Mouse (Mus musculus): Measurements from ENCODE around the gene Rnf44. TPM values are rescaled to one million over a fixed set of nuclear protein-coding genes. Genes with fewer than 3 reads are reported as not detected.

Gene Rnf44
- polyA plus RNA-seq, 1 experiment = 43.7 TPM

DNA sequence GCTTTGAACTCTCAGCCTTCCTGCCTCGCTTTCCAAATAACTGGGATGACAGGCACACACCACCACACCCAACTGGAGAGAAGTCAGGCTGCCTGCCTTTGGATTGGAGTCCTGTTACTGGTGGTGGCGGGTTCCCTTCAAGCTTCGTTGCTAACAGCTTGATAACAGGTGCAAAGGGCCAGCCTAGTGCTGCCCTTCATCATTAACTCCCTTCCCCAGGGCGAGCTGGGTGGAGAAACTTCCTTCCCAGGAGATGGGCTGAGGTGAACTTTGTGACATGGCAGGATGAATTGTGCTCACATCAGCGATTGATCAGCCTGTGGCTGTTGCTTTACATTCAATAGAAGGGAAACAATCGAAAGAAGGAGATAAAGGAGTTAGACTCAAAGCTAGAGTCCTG is 11.2 kb upstream of the Rnf44 start:
- TF ChIP-seq POLR2AphosphoS2 (IDR thresholded peaks at IDR 0.05; ENCODE audit: insufficient read length, low read depth) (no peak), TCF3 (IDR thresholded peaks at IDR 0.05; ENCODE audit: insufficient read length, low read depth) (no peak), SRF (IDR thresholded peaks at IDR 0.05; ENCODE audit: control insufficient read depth, insufficient read length, low read depth) (no peak), CEBPB (IDR thresholded peaks at IDR 0.05; ENCODE audit: insufficient read depth, poor library complexity, severe bottlenecking) (no peak), MAX (IDR thresholded peaks at IDR 0.05; ENCODE audit: low read depth) (no peak), MYOG (IDR thresholded peaks at IDR 0.05; ENCODE audit: control insufficient read depth in 1 of 3, insufficient read depth in 1 of 3, insufficient read length in 2 of 3, low read depth in 2 of 3) (no peak), E2F4 (IDR thresholded peaks at IDR 0.05; ENCODE audit: insufficient read depth) (no peak), USF1 (IDR thresholded peaks at IDR 0.05; ENCODE audit: low read depth) (no peak), TCF12 (IDR thresholded peaks at IDR 0.05; ENCODE audit: insufficient read depth, poor library complexity, severe bottlenecking) (no peak), REST (IDR thresholded peaks at IDR 0.05; ENCODE audit: insufficient read depth, insufficient read length) (no peak), MYOD1 (IDR thresholded peaks at IDR 0.05; ENCODE audit: control insufficient read depth in 1 of 3, insufficient read length in 2 of 3, low read depth in 2 of 3) (no peak), POLR2A (IDR thresholded peaks at IDR 0.05; ENCODE audit: insufficient read length, low read depth) (no peak)
- Histone ChIP-seq H3K36me3 (ENCODE audit: control insufficient read depth, insufficient read depth) (no peaks in the 10 kb centered on the region), H3K4me2 (ENCODE audit: low read depth) (no peak overlapping the region), H3K27me3 (ENCODE audit: control insufficient read depth, insufficient read depth, insufficient read length) (peaks cover 57% of the 10 kb centered on the region), H3ac (ENCODE audit: control insufficient read depth, insufficient read length) (no peak overlapping the region), H3K79me2 (ENCODE audit: control insufficient read depth, insufficient read depth) (no peaks in the 10 kb centered on the region), H3K4me3 (no peak overlapping the region)

DNA sequence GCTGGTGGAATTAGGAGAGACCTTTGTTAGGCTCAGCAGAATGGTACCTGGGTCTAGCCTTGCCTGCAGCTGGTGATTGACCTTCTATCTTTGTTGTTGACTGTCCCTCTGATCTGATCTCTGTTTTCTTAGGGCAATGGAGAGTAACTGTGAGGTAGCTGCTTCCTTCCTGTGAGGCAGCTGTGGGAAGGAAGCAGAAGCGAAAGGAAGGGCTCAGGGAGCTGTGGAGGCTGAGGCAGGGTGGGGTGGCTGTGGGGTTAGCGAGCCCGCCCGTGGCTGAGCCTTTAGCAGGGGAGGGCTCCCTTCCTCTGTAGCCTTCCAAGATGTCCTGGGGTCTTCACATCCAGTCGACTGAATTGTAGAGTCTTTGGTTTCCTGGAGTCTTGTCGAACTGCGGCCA is 8.8 kb upstream of the Rnf44 start:
- peaks cover 63% of the 10 kb centered on the region for H3K27me3 ChIP-seq (ENCODE audit: control insufficient read depth, insufficient read depth, insufficient read length)
- H3ac ChIP-seq (ENCODE audit: control insufficient read depth, insufficient read length) = no peak overlapping the region
- no peak overlapping the region for H3K4me2 ChIP-seq (ENCODE audit: low read depth)
- no peaks in the 10 kb centered on the region for H3K36me3 ChIP-seq (ENCODE audit: control insufficient read depth, insufficient read depth)
- no peak overlapping the region for H3K4me3 ChIP-seq
- no peaks in the 10 kb centered on the region for H3K79me2 ChIP-seq (ENCODE audit: control insufficient read depth, insufficient read depth)
- TF ChIP-seq POLR2A (IDR thresholded peaks at IDR 0.05; ENCODE audit: insufficient read length, low read depth) = no peak
- TF ChIP-seq E2F4 (IDR thresholded peaks at IDR 0.05; ENCODE audit: insufficient read depth) = no peak
- TF ChIP-seq POLR2AphosphoS2 (IDR thresholded peaks at IDR 0.05; ENCODE audit: insufficient read length, low read depth) = no peak
- TF ChIP-seq MYOG (IDR thresholded peaks at IDR 0.05; ENCODE audit: control insufficient read depth in 1 of 3, insufficient read depth in 1 of 3, insufficient read length in 2 of 3, low read depth in 2 of 3) = no peak
- TF ChIP-seq MAX (IDR thresholded peaks at IDR 0.05; ENCODE audit: low read depth) = no peak
- TF ChIP-seq SRF (IDR thresholded peaks at IDR 0.05; ENCODE audit: control insufficient read depth, insufficient read length, low read depth) = no peak
- no peak for TF ChIP-seq CEBPB (IDR thresholded peaks at IDR 0.05; ENCODE audit: insufficient read depth, poor library complexity, severe bottlenecking)
- no peak for TF ChIP-seq REST (IDR thresholded peaks at IDR 0.05; ENCODE audit: insufficient read depth, insufficient read length)
- TF ChIP-seq USF1 (IDR thresholded peaks at IDR 0.05; ENCODE audit: low read depth) = no peak
- no peak for TF ChIP-seq TCF12 (IDR thresholded peaks at IDR 0.05; ENCODE audit: insufficient read depth, poor library complexity, severe bottlenecking)
- TF ChIP-seq TCF3 (IDR thresholded peaks at IDR 0.05; ENCODE audit: insufficient read length, low read depth) = no peak
- no peak for TF ChIP-seq MYOD1 (IDR thresholded peaks at IDR 0.05; ENCODE audit: control insufficient read depth in 1 of 3, insufficient read length in 2 of 3, low read depth in 2 of 3)

GRCm38 (mm10) chr13:54701243-54701642 is 7.5 kb upstream of the Rnf44 start, which contains the start of gene Cdhr2:
Gene Cdhr2, plus strand, starts transcription at chr13:54701461.
- H3K79me2 ChIP-seq (ENCODE audit: control insufficient read depth, insufficient read depth) = no peaks in the 10 kb centered on the region
- no peak within 1 kb of the TSS for H3ac ChIP-seq (ENCODE audit: control insufficient read depth, insufficient read length)
- no peak within 1 kb of the TSS for H3K4me3 ChIP-seq
- TF ChIP-seq POLR2AphosphoS2 (IDR thresholded peaks at IDR 0.05; ENCODE audit: insufficient read length, low read depth) (no peak), REST (IDR thresholded peaks at IDR 0.05; ENCODE audit: insufficient read depth, insufficient read length) (no peak), TCF12 (IDR thresholded peaks at IDR 0.05; ENCODE audit: insufficient read depth, poor library complexity, severe bottlenecking) (no peak), TCF3 (IDR thresholded peaks at IDR 0.05; ENCODE audit: insufficient read length, low read depth) (no peak), USF1 (IDR thresholded peaks at IDR 0.05; ENCODE audit: low read depth) (no peak), SRF (IDR thresholded peaks at IDR 0.05; ENCODE audit: control insufficient read depth, insufficient read length, low read depth) (no peak), E2F4 (IDR thresholded peaks at IDR 0.05; ENCODE audit: insufficient read depth) (no peak), CEBPB (IDR thresholded peaks at IDR 0.05; ENCODE audit: insufficient read depth, poor library complexity, severe bottlenecking) (no peak), POLR2A (IDR thresholded peaks at IDR 0.05; ENCODE audit: insufficient read length, low read depth) (no peak), MYOG (IDR thresholded peaks at IDR 0.05; ENCODE audit: control insufficient read depth in 1 of 3, insufficient read depth in 1 of 3, insufficient read length in 2 of 3, low read depth in 2 of 3) (no peak), MYOD1 (IDR thresholded peaks at IDR 0.05; ENCODE audit: control insufficient read depth in 1 of 3, insufficient read length in 2 of 3, low read depth in 2 of 3) (no peak), MAX (IDR thresholded peaks at IDR 0.05; ENCODE audit: low read depth) (no peak)
- peaks cover 50% of the 10 kb centered on the region for H3K27me3 ChIP-seq (ENCODE audit: control insufficient read depth, insufficient read depth, insufficient read length)
- H3K36me3 ChIP-seq (ENCODE audit: control insufficient read depth, insufficient read depth) = no peaks in the 10 kb centered on the region
- no peak within 1 kb of the TSS for H3K4me2 ChIP-seq (ENCODE audit: low read depth)

DNA sequence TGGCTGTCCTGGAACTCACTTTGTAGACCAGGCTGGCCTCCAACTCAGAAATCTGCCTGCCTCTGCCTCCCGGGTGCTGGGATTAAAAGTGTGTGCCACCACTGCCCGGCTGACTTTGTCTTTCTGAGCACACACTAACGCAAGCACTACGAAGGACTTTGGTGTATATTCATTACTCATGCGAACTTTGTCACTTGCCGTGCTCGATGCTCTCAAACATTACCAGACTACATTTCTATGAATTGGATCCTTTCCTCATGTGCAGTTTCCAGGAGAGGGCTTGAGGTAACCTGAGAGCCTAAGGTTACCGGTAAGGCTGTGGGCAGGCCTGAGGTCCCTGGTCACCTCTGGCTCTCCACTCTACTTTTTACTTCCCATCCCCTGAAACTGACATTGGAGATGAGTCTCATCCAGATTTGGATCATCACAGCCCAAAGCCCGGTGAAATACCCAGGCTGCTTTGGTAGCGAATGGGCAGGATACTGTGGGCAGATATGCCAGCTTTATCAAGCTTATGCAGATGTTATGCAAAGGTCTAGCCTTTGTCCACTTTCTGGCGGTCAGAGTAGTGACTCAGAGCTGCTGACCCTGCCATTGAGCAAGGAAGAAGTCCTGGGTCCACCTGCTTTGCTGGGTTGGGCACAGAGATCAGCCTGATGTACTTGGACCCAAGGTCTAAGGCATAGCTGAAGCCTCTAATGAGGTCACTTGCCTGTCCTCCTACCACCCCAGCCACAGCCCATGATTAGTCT is 1.9 kb upstream of the Rnf44 start:
- Histone ChIP-seq H3K79me2 (ENCODE audit: control insufficient read depth, insufficient read depth) (peaks cover 28% of the 10 kb centered on the region), H3K4me2 (ENCODE audit: low read depth) (no peak overlapping the region), H3K27me3 (ENCODE audit: control insufficient read depth, insufficient read depth, insufficient read length) (peaks cover 11% of the 10 kb centered on the region), H3ac (ENCODE audit: control insufficient read depth, insufficient read length) (no peak overlapping the region), H3K36me3 (ENCODE audit: control insufficient read depth, insufficient read depth) (no peaks in the 10 kb centered on the region), H3K4me3 (peak overlapping the region; percentile 88)
- TF ChIP-seq CEBPB (IDR thresholded peaks at IDR 0.05; ENCODE audit: insufficient read depth, poor library complexity, severe bottlenecking) = no peak
- no peak for TF ChIP-seq USF1 (IDR thresholded peaks at IDR 0.05; ENCODE audit: low read depth)
- no peak for TF ChIP-seq POLR2AphosphoS2 (IDR thresholded peaks at IDR 0.05; ENCODE audit: insufficient read length, low read depth)
- no peak for TF ChIP-seq MYOD1 (IDR thresholded peaks at IDR 0.05; ENCODE audit: control insufficient read depth in 1 of 3, insufficient read length in 2 of 3, low read depth in 2 of 3)
- TF ChIP-seq MAX (IDR thresholded peaks at IDR 0.05; ENCODE audit: low read depth) = no peak
- TF ChIP-seq SRF (IDR thresholded peaks at IDR 0.05; ENCODE audit: control insufficient read depth, insufficient read length, low read depth) = no peak
- TF ChIP-seq MYOG (IDR thresholded peaks at IDR 0.05; ENCODE audit: control insufficient read depth in 1 of 3, insufficient read depth in 1 of 3, insufficient read length in 2 of 3, low read depth in 2 of 3) = no peak
- TF ChIP-seq TCF12 (IDR thresholded peaks at IDR 0.05; ENCODE audit: insufficient read depth, poor library complexity, severe bottlenecking) = no peak
- TF ChIP-seq POLR2A (IDR thresholded peaks at IDR 0.05; ENCODE audit: insufficient read length, low read depth) = no peak
- no peak for TF ChIP-seq TCF3 (IDR thresholded peaks at IDR 0.05; ENCODE audit: insufficient read length, low read depth)
- TF ChIP-seq E2F4 (IDR thresholded peaks at IDR 0.05; ENCODE audit: insufficient read depth) = no peak
- no peak for TF ChIP-seq REST (IDR thresholded peaks at IDR 0.05; ENCODE audit: insufficient read depth, insufficient read length)

Measured in myocyte (in vitro differentiated cells).